Mouse (Mus musculus) embryo, embryonic 9.5 days (tissue): ENCODE measurements around the gene Rfc4.

Source experiments
- DNase-seq: peaks from one replicate; pipeline ENCODE4 v3.0.0-alpha.2; 2017; ENCODE audit errors: extremely low spot score

Rfc4 gene

DNA sequence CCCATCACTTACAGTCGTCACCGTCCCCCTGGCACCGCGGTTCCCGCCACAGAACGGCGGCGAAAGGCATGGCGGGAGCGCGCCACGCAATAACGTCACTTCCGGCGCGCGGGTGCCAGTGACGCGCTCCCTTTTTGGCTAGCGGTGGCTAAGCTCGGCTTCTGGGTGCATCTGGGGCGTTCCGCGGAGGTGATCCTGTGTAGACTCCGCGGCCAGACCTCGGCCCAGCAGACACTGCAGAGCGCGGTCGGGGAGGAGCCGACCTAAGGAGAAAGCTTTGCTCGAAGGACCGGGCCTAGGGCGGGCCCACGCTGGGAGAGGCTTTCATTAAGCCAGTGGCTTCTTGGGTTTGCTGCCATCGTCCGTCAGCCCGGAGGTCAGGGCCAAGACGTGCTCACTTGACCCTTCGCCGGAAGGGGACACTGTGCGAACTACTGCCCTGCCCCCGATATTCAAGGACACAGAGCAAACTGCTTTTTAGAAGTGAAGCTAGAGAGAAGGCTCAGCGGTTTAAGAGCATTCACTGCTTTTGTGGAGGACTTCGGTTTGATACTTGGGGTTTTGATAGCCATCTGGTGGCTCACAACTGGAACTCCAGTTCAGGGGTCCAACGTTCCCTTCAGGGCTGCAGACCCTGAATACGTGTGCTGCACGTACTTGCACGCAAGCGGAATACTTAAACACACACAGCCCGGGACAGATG, at the start of gene Rfc4:
Rfc4 (minus strand) TSS at position 65 of the 703 bp plus-strand sequence.
- DNase-seq: peak; percentile 94

DNA sequence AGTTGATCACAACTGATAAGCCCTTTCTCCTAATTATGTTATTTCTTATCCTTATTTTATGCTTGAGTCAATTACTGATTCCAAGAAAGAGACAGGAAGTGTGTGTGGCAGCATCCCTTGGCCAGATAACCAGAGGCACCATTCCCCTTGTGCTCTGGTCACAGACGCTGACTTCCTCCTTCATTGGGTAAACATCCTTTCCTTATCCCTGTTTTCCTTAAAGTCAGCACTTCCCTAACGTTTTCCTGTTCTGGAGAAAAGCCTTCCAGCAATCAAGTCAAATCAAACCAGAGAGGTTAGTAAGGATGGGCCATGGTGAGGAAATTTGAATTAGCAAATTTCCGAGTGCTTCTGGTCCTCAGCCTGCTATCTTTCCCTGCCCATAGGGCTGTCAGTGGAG, 48.4 kb upstream of the Rfc4 start:
- DNase-seq: no peak

- DNase-seq: no peak
Measured at GRCm38 (mm10) chr16:23174855-23175254, 47.3 kb upstream of the Rfc4 start.

DNA sequence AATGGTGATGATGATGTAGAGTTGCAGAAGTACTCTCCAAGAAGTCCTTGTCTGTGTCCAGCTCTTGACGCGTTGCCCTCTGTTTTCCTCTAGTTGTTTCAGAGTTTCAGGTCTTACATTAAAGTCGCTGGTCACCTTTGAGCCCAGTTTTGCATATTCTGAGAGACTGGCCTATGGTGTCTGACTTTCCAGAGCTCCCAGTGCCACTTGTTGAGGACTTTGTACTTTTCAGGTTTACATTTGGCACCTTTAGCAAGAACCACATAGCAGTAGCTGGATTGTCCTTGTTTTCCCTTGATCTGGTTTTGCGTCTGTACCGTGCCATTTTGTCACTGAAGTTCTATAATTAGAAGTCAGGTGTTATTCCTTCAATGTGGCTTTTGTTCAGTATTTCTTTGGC, 46.4 kb upstream of the Rfc4 start:
- DNase-seq: no peak

- no peak for DNase-seq
Measured at GRCm38 (mm10) chr16:23170813-23171212, 43.3 kb upstream of the Rfc4 start.

DNA sequence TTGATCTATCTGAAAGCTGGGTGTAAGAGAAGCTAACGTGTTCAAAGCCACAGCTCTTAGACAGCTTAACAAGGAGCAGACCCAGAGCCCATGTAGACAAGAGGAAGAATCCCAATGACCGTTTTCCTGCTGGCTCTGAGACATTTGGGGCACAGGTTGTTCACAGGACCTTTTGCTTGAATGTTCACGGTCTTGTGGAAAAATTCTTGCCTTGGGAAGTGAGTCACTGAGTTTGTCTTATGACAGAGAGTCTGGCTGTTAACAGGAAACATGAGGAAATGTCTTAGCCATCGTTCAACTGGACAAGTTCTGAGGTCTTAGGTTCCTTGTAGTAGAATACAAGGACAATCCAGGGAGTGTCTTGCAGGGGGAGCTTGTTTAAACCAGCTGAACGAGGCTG, 39.5 kb upstream of the Rfc4 start:
- DNase-seq: no peak

DNA sequence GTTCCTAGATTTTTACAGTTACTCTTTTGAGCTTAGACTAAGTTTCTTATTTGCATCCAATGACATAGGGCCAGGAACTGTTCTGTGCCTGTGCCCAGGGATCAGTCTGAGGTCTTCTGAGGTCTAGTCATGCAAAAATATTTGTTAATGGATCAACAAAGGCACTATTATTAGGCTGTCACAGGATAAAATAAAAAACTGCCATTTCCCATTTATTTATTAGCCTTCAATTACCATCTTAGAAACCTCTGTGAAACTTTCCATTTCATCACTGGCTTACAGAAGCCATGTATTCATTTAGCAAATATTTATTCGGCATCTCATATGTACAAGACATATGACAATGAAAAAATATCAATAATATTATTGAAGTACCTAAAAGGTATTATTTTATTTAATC, 39.1 kb upstream of the Rfc4 start:
- DNase-seq: no peak

GRCm38 (mm10) chr16:23165441-23165840, 37.9 kb upstream of the Rfc4 start:
- DNase-seq: no peak

DNA sequence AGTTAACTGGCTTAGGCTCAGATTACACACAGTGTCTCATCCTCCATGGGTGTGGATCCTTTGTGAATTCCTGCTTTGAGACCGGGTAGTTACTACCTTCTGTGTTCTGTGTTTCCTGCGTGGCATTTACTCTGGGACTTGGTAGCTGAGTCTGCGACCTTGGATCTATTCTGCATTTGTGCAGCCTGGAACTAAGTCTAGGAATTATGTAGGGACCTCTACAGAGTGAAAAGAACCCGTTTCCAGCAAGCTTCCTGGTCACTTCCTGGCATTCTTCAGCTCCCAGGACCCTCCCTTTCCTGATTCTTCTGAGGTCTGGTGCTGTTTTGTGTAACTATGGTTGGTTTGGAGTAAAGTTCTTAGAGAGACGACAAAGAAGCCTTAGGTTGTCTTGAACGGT, 36.9 kb upstream of the Rfc4 start:
- DNase-seq: no peak

DNA sequence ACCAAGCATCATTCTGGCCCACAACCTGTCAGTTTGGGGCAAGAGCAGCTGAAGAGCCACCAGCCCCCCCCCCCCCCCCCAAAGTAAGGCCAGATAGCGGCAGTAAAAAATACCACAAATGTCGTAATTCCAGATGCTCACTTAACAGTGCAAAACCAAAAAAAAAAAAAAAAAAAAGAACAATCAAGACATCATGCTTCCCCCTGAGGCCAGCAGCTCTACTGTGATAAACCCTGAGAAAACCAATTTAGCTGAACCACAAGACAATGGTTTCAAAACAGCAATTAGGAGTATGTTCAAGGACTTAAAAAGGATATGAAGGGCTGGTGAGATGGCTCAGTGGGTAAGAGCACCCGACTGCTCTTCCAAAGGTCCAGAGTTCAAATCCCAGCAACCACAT, 34.6 kb upstream of the Rfc4 start:
- DNase-seq: no peak

DNA sequence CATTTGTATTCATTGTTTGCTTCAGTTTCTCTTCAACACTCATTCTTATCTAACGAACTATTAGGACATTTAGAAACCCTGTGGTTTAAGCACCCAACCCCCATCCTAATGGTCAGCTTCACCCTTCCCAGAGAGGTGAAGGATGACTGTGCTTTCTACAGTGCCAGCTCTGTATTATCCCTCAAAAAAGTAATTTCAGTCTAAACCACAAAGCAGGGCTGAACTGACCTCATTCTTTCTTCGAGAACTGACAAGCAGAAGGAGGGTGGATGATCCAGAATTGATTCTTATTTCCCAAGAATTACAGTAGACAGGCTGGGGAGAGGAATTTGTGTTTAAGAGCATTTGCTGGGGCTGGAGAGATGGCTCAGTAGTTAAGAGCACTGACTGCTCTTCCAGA, 32.2 kb upstream of the Rfc4 start:
- DNase-seq: no peak

DNA sequence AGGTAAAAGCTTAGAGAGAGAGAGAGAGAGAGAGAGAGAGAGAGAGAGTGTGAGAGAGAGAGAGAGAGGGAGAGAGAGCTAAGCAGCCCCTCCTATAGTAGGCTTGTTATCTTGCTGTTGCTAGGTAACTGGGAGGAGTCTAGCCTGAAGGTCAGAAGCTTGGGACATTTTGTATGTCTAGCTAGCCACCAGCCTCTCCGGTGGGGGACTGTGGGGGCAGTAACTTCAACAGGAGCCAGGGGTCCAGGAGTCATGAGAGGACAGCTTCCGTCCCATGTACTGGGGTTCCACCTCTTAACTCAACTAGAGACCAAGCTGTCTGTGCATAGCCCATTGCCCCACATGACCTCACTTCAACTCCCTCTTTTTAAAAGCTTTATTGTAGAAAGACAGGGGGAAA, 31.4 kb upstream of the Rfc4 start:
- DNase-seq: no peak

DNA sequence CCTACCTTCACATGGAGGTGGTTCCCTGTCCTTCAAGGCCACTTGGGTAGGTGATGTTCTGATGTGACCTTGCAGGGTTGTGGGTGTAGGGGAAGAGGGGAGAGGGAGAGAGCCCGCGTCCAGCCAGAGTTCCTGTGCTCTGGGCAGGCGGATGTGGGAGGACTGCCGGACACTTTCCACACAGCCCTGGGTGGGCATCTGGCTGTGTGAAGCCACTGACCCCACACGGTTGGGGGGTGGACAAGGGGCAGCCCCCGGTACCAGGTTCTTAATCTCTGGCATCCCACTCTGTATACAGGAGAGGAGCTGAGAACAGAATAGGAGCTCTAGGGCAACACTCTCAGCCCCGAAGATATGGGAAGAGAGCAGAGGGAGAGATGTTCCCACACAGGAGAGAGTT, 30.8 kb upstream of the Rfc4 start:
- DNase-seq: no peak

DNA sequence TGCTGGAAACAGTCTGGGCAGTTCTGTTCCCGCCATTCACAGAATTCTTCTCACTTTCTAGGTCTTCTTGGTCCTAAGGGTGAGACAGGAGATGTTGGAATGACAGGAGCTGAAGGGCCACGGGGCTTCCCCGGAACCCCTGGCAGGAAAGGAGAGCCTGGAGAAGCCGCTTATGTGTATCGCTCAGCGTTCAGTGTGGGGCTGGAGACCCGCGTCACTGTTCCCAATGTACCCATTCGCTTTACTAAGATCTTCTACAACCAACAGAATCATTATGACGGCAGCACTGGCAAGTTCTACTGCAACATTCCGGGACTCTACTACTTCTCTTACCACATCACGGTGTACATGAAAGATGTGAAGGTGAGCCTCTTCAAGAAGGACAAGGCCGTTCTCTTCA, 29.5 kb upstream of the Rfc4 start:
- no peak for DNase-seq

- no peak for DNase-seq
Measured at GRCm38 (mm10) chr16:23154261-23154660, 26.7 kb upstream of the Rfc4 start.

- DNase-seq: peak; percentile 9
Measured at GRCm38 (mm10) chr16:23151423-23151822, 23.9 kb upstream of the Rfc4 start.

GRCm38 (mm10) chr16:23149396-23149795, 21.9 kb upstream of the Rfc4 start:
- DNase-seq: no peak

GRCm38 (mm10) chr16:23148936-23149335, 21.4 kb upstream of the Rfc4 start:
- no peak for DNase-seq

DNA sequence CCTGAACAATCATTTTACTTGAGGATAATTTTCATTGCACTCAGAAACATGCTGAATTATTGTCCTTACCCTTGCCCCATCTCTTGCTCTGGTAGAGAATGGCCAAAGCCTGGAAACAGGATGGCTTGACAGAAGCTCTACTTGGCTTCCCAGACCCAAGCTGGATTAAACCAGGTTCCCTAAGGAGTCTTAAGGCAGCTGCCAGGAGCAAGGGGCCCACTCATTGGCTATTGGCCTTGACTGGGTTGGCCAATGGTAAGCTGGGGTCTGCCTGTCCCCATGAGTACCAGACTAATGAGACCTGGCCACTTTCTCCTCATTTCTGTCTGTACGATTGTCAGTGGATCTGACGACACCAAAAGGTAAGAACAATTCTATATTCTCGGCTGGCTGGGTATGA, 18.7 kb upstream of the Rfc4 start, which contains the start of gene Adipoq:
Adipoq (plus strand) TSS at position 257 of the 400 bp plus-strand sequence.
- DNase-seq: no peak

GRCm38 (mm10) chr16:23145211-23145610, 17.7 kb upstream of the Rfc4 start:
- DNase-seq: no peak

DNA sequence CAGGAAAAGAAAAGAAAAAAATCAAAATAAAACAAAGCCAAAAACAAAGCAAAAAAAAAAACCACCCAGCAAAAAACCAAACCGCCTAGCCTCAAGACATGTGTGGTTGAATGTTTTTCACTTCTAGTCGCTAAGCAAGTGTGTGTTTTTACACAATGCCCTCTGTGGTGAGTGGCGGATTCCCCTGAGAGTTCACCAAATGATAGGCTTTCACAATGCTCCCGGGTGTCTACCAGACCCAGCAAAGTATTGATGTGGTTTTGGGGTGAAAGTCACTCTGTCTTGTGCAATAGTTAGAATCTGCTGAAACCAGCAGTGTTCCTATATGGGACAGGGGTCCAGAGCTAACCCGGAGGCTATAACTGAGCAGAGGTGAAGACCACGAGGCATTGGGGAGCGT, 16.8 kb upstream of the Rfc4 start:
- DNase-seq: no peak

DNA sequence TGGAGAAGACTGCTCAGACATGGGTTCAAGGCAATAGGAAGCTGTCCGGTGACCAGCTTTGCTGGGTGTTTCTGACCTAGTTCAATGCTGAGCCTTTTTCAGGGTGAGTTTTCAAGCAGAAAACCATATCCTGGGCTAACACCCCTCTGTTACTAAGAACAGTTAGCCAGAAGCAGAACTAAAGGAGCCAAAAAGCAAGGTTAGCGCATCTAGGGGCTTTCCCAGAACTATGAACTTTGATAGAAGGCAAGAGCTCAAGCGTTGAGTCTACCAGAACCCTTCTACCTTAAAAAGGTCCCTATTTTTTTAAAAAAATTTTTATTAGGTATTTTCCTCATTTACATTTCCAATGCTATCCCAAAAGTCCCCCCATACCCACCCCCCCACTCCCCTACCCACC, 13.4 kb upstream of the Rfc4 start:
- no peak for DNase-seq

DNA sequence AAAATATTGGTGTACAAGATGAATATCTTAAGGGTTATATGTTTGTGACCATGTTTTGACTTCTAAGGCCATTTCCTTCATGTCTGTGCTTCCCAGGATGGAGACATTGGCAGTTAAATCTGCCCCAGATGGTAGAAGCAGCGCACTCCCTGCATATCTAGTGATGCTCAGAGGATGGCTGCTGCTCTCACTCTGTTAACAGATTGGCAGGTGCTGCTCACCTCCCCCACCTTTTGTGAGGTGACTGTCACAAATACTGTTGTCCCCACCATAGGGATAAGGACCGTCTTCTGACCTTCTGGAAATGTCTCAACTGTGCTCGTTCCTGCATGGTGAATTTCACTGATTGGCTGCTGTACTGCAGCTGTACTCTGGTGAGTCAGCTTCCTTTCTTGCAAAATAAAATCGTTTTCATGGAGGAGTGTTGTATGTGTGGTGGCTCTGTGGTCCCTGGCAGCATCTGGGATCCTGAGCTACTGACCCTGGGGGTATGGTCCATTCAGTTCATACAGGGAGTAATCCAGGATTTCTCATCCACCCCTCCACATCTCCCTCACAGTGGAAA, 9.0 kb upstream of the Rfc4 start:
- DNase-seq: no peak
